Mouse (Mus musculus): ENCODE results near the gene Ccdc87. TPM values are rescaled to one million over a fixed set of nuclear protein-coding genes. Genes with fewer than 3 reads are reported as not detected.
"Not testable (repeated sequence)": the region's sequence is repeated elsewhere in the genome, so short reads cannot be mapped to it uniquely, and the experiment has no call there.

Ccdc87 gene
- total RNA-seq, 4 experiments from 2014 or later: not detected

- no peak for DNase-seq (ENCODE audit: low spot score in 2 of 2)
Observed at GRCm38 (mm10) chr19:4837049-4837448, 2.1 kb upstream of the Ccdc87 start.

DNA sequence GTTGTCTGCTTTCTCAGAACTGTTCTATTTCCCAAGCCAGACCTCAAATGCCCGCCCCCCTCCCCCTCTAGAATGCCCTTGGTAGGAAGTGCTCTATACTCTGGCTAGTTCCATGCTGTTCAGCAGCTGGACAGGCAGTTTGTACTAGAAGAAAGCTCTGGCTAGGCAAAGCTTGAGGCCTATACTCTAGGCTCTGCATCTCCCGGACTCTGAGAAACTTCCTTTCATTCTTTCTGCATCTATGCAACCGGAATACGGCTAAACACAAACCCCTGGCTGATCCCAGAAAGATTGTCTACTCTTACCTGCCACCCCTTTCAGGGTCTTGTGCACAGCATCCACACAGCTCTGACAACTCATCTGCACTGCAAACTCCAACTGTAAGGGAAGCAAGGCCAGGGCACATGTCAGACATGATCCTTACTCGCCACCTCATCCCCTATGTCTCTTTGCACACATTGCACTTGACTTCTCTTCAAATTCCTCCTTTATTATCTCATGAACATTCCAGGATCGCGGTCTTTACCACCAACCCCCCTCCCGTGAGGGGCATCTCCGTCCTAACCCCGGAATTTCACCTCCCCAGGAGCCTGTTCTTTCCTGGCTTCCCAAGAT, 533 bp upstream of the Ccdc87 start:
- DNase-seq (ENCODE audit: low spot score in 2 of 2): no peak

DNA sequence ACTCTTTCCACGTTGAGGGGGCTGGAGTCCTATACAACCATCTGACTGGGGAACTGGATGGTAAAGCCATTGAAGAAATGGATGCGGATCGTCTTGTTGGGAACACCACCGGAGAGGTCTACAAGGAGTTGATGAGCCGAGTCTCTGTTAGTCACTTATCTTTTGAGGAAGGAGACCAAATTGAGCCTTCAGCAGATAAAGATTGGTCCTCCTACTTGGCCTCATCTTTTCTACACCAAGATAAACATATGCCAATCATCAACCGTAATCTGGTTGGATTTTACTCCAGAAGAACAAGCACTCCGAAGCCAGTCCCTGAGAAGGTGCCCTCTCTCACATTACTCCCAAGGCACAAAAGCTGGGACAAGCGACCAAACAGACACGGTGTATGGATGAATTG, 1.7 kb downstream of the Ccdc87 start:
- DNase-seq (ENCODE audit: low spot score in 2 of 2): no peak

- DNase-seq (ENCODE audit: low spot score in 2 of 2): no peak
Observed at GRCm38 (mm10) chr19:4842611-4843010, 3.4 kb downstream of the Ccdc87 start.

- DNase-seq (ENCODE audit: low spot score in 2 of 2): no peak
Observed at GRCm38 (mm10) chr19:4845846-4846245, 6.7 kb downstream of the Ccdc87 start.

DNA sequence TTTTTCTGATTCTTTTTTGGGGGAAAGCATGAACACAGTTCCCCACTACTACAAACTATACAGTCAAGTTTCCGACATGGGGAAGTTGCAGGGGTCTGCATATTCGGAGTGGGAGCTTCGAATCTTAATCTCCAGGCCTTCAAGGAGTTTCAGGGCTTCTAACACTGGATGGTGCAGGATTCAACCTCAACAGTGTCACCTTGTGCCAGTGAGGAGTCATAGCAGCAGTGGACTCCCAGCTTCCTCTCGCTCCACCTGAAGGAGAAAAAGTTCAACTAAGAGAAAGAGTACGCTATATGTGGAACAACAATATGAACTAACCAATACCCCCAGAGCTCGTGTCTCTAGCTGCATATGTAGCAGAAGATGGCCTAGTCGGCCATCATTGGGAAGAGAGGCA, 8.3 kb downstream of the Ccdc87 start:
- no peak for DNase-seq (ENCODE audit: low spot score in 2 of 2)

- DNase-seq (ENCODE audit: low spot score in 2 of 2): no peak
Observed at GRCm38 (mm10) chr19:4849800-4850199, 10.6 kb downstream of the Ccdc87 start.

- no peak for DNase-seq (ENCODE audit: low spot score in 2 of 2)
Observed at GRCm38 (mm10) chr19:4850281-4850680, 11.1 kb downstream of the Ccdc87 start.

DNA sequence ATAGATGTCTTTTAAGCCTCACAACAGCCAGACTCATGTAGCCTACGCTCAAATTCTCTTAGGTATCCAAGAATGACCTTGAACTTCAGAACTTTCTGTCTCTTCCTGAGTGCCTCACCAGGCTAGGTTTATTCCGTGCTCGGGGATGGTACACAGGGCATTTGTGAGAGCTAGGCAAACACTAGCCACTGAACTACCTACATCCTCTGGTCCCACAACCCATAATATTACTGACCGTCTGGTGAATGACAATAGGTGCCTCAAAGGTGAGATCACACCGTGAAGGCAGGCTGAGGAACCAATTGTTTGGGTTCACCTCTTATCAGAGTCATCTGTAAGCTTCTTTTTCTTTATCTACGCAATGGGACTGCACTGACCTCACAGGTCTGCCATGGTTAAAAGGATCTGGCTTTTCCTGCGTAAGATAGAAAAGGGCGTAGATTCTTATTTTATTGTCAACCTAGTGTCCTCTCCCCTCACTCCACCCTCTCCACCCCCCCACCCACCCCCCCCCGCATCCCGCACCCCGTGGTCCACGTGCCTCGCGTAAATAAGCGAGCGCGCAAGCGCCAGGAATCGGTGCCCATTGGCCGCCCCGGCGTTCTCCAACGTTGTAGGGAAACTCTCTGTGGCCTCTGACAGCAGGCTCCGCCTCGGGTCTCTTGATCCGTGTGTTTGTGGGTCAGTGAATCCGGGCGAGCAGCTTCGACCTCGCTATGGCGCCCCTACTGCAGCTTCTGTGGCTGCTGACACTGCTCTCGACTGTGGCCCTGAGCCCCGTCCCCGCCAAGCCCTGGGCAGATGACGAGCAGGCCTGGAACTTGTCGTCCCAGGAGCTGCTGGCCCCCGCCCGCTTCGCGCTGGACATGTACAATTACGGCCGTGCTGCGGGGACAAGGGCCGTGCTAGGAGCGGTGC, 15.6 kb downstream of the Ccdc87 start, which contains the start of gene Ctsf:
Ctsf (plus strand) TSS at position 579 of the 918 bp plus-strand sequence.
- peak; percentile 86 to 95 for DNase-seq (ENCODE audit: low spot score in 2 of 2)

DNA sequence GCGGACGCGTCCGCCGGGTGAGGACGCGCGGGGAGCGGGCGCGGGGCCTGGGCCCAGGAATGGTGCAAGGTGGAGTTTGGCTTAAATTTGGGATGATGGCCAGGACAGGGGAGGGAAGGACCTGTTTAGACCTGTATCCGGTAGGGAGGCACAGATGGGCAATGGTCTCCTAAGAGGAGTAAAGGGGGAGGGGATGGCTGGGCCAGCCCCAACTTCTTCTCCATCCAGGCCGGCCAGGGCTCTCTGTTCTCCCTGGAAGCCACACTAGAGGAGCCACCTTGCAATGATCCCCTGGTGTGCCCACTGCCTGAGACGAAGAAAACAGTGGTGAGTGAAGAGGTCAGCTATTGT, 16.3 kb downstream of the Ccdc87 start:
- no peak for DNase-seq (ENCODE audit: low spot score in 2 of 2)

- no peak for DNase-seq (ENCODE audit: low spot score in 2 of 2)
Observed at GRCm38 (mm10) chr19:4855951-4856350, 16.8 kb downstream of the Ccdc87 start.

GRCm38 (mm10) chr19:4859081-4859480, 19.9 kb downstream of the Ccdc87 start:
- no peak for DNase-seq (ENCODE audit: low spot score in 2 of 2)

DNA sequence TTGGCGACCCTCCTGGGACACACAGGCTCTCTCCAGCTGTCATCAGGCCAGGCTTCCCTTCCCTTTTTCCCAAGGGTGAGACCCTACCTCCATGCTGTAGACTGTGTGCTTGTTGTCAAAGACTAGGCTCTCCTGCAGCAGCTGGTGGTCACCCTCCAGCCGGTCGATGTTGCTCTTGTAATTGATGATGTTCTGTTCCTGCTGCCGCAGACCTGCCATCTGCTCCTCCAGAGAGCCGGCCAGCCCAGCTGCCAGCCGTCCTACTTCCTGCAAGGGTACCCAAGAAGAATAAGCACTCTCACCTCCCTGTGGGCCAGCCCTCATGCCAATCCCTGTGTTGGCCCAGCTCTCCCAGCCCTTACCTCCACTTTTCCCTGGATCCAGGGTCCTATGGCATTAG, 23.9 kb downstream of the Ccdc87 start:
- no peak for DNase-seq (ENCODE audit: low spot score in 2 of 2)

DNA sequence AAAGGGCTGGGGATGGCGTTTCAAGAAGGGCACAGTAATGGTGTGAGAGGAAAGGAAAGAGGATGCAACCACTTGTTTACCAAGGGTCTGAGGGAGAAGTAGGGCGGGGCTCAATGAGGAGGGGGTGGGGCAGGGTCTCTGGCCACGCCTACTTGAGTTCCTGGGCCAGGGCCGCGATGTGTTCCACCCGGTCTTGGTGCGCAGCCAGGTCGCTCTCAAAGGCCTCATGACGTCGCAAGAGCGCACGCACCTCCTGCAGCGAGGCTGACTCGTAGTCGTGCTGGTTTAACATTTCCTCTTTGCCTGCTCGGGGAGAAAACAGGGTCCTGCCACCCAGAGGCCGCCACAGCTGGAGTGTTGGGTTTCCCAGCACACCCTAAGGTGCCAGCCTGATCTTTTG, 26.0 kb downstream of the Ccdc87 start:
- peak in 1 of 2 experiments; percentile 48 for DNase-seq (ENCODE audit: low spot score in 2 of 2)

- not testable (repeated sequence) for DNase-seq (ENCODE audit: low spot score in 2 of 2)
Observed at GRCm38 (mm10) chr19:4874613-4875012, 35.4 kb downstream of the Ccdc87 start.

- DNase-seq (ENCODE audit: low spot score in 2 of 2): peak in 1 of 2 experiments; percentile 63
Observed at GRCm38 (mm10) chr19:4876241-4876640, 37.1 kb downstream of the Ccdc87 start.

GRCm38 (mm10) chr19:4876755-4877154, 37.6 kb downstream of the Ccdc87 start:
- DNase-seq (ENCODE audit: low spot score in 2 of 2): peak; percentile 59 to 80

- peak; percentile 77 to 85 for DNase-seq (ENCODE audit: low spot score in 2 of 2)
Observed at GRCm38 (mm10) chr19:4877785-4878184, 38.6 kb downstream of the Ccdc87 start, which contains the start of gene Actn3. TSS of gene Actn3 (minus strand) at chr19:4877909.

DNA sequence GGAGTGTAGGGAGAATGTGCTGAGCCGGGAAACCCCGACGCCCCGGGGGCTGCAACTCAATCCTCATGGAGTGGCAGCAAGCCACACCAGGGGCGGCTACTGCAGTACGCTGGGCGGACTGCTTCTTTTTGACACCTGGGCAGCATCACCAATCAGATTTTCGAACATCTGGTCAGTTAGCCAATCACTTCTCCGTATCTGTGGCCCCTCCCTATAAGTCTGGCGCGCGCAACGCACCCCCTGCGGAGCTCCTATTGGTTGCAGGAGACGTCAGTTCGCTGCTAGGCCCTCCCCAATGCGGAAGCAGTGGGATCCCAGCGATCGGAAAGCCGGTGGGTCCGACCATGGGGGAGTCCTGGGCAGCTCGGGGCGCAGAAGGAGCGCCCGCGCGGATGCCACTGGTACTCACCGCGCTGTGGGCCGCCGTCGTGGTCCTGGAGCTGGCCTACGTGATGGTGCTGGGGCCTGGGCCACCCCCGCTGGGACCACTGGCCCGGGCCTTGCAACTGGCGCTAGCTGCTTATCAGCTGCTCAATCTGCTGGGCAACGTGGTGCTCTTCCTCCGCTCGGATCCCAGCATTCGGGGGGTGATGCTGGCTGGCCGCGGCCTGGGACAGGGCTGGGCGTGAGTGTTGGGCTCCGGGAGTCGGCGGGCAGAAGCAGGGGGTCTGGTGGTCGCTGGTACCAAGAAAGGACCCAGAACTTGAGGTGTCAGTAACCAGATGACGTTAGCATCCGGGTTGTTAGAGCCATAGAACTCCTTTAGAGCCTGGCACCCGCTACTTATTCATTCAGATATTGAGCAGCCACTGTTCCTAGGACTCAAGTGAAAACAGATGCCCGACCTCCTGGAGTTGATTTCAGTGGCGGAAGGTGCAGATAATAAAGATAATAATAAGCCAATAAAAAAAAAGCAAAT, 39.5 kb downstream of the Ccdc87 start, which contains the start of gene Zdhhc24:
Zdhhc24 (plus strand) TSS at position 264 of the 919 bp plus-strand sequence.
- DNase-seq (ENCODE audit: low spot score in 2 of 2): peak; percentile 91 to 93

DNA sequence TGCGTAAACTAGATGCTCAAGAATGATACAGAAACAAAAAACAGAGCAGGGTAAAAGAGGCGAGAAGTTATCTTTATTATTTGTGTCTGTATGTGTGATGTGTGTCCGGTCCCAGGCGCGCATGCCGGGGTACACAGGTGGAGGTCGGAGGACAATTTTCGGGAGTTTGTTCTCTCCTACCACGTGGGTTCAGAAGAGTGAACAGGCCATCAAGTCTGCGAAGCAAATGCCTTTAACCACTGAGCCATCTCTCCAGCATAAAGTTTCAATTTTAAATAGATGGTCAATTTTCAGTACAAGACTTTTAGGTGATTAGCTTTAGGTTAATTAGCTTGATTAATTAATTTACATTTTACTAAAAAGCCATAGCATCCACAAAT, 40.1 kb downstream of the Ccdc87 start:
- DNase-seq (ENCODE audit: low spot score in 2 of 2): no peak

DNA sequence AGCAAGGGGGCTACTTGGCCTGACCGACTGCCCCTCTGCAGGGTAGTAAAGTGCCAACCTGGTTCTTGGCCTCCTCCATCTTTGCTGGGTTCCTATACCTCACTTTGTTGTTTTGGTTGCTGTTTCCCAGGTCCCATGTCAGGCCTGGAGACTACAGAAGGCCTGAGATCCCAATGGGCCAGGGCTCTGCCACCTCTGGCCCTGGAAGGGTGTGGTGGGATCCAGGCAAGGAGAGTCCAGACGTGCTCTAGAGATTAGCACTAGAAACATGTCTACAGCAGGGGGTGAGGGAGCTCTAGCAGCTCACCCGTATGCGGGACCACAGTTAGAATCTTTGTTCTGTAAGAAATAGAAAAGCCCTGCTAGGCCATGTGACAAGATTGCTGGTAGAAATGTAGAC, 44.8 kb downstream of the Ccdc87 start:
- DNase-seq (ENCODE audit: low spot score in 2 of 2): no peak

All from gastrocnemius, adult 8-10 months (tissue).